Mouse (Mus musculus): ENCODE data around the gene Gap43.
"Not testable (repeated sequence)": the region's sequence is repeated elsewhere in the genome, so short reads cannot be mapped to it uniquely, and the experiment has no call there.

Gap43 gene

DNA sequence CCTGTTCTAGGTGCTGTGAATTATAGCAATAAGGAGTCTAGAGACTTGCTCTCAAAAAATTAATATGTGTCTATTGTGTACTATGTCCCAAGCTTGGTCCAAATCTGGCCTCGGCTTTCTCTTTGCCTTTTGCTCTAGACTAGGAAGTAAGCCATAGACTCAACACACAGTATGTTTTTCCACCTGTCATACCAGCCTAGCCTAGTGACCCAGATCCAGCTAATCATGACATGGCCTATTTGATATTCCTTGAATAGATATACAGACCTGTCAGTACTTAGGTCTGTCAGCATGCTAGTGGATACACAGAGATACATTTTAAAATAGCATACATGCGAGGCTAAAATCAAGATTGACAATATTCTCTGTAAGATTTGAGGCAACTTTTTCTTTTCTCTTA lies 46.4 kb downstream of the Gap43 start:
- DNase-seq (ENCODE audit: low spot score): no peak

DNA sequence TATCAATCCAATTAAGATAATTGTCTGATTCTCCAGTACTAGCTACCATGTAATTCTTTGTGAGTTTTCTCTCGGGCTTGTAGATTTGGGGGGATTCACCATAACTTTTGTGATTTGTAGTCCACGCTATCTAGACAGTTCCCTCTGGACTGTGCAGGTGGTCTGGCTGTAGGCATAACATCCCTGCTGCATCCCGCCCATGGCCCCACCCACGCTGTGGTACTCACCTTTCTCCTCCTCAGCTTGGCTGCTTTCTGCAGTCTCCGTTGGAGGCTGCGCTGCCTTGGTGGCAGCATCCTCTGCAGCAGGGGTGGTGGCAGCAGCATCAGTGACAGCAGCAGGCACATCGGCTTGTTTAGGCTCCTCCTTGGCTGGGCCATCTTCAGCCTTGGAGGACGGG lies 48.9 kb downstream of the Gap43 start:
- DNase-seq (ENCODE audit: low spot score): no peak

DNA sequence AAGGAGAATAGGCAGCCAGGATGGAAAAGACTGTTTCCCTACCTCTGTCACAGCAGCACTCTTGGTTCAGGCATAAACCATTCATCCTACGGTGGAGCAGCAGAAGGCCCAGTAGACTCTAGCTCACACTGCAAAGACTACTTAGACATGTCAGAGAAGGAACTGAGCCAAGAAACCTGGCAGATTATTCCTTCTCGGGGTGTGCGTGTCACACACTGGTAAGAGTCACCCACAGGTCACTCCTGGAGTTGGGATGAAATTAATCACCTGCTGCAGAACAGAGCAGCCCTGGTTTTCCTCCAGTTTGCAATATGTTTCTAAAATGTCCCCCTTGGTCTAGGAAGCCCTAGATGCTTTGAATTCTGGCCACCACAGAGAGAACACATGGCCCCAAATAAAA lies 56.4 kb downstream of the Gap43 start:
- no peak for DNase-seq (ENCODE audit: low spot score)

DNA sequence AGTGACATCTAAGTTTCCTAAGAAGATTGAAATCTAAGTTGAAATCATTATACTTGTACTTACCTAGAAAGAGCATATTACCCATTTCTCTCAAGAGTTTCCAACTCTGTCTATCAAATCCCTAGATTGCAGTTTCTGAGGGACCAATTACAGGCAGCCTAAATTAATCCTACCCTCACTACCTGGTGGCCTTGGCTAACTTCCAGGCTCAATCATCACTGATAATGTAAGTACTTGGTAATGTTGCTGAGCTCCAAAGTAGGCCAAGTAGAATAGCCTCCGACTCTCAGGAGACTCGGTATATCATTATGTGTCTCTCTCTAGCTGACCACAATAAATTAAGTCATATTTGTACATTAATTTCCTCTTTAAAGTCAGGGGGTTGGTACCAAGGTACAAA lies 62.7 kb downstream of the Gap43 start:
- DNase-seq (ENCODE audit: low spot score): no peak

DNA sequence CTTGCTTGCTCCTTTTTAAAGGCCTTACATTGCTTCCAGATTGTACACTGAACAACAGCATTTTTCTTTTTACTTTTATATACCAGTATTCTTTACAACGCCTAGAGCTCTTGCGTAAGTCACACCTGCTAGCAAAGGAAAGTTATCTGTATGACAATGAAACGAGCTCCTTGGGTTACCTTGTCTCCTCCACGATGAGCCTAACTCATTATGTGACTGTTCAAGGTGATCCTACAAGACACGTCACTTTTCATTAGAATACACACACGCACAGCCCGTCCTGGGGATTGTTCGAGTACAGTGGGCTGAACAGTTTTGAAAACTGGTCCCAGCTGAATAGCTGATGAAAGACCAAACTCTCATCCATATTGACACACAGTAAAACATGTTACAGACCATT lies 63.2 kb downstream of the Gap43 start:
- DNase-seq (ENCODE audit: low spot score): no peak

DNA sequence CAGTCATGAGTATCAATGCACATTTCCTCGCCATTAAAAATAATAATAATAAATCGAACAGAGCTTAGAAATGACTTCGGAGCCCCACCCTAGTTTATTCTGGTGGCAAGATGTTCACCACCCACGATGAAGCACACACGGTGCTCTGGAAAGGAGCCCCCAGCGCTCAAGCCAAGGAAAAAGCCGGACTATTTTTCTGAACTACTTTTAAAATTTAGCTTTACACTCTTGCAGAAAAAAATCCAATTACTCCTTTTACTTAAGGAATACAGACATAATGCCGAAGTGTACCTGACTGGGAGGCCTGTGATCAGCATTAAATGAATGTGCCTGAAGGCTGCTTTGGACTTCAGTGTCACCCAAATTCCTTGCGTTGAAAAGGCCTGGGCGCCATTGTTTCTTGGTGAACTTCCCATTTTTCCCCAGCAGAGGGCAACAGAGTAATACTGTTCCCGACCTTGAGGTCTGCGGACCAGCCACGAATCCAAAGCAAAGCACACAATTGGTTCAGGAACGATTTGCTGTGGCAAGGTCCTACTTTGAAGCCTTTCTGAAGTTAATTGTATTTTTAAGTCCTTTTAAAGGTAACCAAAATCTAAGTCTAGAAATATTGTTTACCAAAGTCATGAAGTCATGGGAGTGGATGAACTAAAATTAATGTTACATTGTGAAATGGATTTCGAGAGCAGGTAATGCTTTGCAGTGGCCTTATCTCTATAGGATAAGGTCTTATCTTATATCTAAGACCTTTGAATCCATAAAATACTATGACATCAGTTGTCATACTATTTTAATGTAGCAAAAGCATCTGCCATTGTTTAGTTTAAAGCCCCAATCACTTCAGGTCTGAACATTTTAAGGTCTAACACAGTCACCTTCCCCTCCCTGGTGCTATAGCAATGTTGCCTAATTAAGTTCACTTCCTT lies 64.0 kb downstream of the Gap43 start:
- DNase-seq (ENCODE audit: low spot score): peak; percentile 75

DNA sequence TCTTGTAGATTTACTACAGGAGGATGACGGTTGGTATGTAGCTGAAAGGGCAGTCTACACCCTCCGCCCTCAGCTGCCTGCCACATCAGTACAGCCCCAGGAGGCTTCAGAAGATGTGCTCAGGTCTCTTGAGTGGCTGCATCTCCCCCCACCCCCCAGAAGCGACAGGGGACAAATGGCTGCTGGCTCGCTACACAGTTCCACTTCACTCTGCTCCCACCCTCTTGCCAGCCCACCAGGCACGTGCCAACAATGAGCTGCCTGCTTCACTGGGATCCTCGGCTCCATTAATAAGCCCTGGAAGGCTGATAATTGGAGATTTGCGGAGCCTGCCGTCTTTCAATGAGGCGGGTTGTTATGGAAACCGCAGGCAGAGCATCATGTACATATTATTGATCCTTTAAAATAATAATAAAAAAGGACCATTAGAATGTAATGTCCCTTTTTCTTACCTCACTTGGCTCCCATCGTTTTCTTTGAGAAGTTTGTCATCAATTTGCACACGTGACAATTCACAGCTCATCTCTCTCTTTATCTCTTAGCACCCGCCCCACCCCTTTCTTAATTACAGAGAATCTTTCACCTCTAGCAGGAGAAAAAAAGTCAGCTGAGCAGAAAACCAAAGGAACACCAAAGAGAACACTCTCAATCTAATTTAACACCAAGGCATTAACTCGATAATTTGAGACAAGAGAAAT lies 64.8 kb downstream of the Gap43 start:
- DNase-seq (ENCODE audit: low spot score): no peak

DNA sequence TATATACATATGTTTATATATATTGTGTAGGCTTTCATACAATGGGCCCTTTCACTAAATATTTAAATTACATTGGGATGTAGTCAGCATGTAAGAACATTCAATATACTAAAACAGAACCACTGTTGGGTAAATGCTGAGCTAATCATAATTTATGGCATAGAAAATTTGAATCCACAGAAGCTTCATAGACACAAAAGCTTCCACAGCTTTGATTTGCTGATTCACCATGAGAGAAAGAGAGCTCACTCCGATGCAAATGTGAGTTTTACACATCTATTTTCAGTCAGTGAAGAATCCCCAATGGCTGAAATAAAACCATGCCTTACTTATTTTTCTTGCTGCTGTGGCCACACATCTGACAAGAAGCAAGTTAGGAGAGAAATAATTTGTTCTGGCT lies 69.2 kb downstream of the Gap43 start:
- no peak for DNase-seq (ENCODE audit: low spot score)

DNA sequence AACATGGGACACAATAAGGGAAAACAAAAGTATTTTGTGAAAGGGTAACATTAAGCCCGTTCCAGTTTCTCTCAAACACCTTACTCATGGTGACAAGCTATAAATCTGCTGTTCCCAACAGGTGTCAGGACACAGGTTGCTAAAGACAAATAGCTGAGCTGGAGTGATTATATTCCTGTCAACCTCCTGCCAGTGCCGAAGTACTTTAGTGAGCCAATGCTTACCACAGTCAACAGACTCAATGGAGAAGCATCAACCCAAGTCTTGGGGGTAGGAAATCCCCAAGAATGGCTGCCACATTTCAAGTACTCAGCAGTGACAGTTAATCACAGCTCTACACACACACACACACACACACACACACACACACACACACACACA lies 70.9 kb downstream of the Gap43 start:
- DNase-seq (ENCODE audit: low spot score): no peak

DNA sequence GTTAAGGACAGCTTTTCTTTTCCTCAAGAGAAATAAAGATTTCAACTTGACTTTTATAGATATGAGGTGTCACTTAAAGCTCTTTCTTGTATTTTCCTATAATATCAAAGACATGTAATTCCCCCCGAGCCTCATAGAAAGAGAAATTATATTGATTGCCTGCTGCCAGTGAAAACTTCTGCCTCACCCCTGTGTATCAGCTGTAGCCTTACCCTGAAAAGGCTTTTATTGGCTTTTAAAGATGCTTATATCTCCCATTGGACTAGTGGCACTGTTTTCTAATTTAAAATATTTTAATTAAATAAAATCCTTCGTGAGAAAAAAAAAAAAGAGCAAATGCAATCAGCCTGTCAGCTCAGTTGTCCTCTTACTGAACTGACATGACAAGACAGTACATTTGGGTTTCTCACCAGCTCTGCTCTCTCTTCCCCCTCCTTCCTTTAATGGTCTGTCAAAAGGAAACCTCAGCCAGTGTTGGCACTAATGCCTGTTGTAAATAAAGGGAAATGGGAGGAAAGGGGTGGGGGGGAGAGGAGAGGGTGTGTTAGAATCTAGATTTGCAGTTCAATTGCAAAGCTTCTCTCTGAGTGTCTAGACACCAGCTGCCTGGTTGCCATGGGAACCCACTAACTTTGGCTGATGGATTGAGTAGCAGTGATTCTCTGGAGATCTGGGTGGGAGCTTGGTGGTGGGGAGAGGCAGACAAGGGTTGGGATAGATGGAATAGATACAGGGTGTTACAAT lies 71.4 kb downstream of the Gap43 start:
- DNase-seq (ENCODE audit: low spot score): peak; percentile 60

DNA sequence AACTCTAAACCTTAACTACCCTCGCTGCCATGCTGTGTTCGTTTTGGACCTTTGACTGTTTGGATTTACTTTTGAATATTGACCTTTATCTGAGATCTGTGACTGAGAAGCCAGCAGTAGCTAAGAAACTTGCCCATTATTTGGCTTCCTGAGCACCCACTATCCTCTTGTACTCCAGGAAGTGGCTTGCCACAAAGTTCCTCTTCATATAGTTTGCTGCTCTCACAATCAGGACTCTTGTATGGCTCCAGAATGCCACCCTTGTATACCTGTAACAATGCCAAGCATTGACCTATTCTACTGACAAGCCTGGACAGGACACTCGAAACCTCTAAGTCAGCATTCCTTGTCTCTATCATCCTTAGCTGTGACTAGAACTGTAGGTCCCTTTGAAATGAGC lies 75.3 kb downstream of the Gap43 start:
- DNase-seq (ENCODE audit: low spot score): no peak

DNA sequence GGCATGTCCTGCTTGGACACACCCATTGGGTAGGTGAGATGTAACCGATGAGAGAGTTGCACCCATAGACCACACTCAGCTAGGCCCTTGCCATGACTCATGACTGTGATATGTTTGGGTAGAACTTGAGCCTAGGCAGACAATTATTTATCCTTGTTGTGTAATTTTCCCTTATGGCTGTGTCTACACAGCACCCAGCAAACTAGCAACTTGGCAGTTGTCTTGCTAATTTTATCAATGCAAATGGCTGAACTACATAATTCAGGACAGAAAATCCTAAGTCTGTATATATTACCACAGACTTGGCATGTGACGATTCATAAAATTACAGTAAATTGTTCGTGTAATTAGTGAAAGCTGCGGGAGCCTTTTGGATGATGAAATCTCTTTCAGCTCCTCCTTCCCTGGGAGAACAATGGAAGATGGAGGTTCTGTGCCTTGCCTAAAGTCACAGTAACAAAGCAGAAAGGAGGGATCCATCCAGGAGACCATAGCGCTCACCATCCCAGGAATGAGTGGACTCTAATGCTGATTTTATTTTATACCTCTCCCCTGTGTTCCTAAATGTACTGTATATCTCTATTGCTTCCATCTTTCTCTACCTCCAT lies 77.4 kb downstream of the Gap43 start:
- DNase-seq (ENCODE audit: low spot score): no peak

DNA sequence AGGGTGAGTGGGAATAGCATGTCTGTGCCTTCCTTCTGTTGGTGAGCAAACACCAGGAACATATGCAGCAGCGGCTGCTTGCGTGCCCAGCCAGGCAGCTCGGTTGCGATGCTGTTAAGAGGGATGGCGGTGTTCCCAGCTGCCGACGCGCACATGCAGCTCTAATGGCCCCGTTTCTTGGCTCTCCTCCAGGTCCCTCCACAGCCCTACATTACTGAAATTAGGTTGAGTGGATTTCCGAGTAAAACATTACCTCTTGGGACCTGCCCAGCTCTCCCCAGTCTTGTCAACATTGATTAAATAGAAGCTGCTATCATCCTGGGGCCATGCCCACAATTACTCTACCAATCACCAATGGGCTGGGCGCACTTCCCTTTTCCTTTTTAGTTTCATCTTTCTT lies 84.8 kb downstream of the Gap43 start:
- peak; percentile 36 for DNase-seq (ENCODE audit: low spot score)

DNA sequence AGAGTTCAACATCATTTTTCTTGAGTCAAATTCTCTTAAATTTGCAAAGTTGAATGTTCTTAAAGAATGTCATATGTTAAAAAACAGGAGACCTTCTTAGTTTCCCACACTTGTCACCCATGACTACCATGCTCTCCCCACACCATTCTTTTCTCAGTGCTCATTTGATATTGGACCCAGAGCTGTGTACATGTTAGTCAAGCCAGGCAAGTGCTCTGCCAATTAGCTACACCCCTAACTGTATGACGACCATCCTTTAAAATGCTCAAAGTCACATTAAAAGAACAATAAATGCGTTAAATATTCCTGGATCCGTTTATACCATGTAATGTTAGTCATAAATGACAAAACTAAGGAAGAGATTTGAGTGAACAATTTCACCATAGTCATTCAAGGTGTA lies 85.2 kb downstream of the Gap43 start:
- DNase-seq (ENCODE audit: low spot score): no peak

DNA sequence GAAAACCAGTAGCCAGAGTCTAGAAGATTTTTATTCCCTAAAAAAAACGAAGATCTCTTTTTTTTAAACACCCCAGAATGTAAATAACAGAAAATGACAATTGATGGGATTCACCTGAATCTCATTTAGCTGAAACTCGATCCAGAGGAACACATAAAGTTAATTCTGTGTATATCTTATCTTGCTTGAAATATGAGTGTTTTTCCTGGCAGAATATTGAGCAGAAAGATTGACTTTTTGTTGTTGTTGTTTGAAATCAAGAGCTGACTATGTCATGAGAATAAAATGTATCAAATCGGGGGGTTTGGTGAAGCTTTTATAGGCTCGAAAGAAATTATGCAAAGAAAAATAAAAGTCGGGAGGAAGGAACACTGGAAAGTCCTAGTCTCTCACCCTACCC lies 88.2 kb downstream of the Gap43 start:
- no peak for DNase-seq (ENCODE audit: low spot score)

DNA sequence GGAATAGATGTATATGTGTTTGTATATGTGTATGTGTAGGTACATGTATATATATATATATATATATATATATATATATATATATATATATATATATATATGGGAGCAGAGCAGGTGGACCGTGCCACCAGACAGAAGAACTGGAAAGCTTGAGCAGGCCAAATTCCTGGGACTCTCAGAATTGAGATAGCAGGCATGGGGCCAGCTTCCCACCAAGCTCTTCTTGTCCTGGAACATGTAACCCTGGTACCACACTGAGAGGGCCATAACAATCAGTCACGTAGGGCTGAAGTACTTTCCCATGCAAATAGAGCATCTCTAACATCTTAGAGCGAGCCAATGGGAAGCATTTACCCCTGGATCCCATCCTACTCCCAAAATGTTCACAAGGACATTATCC lies 96.3 kb downstream of the Gap43 start:
- not testable (repeated sequence) for DNase-seq (ENCODE audit: low spot score)

DNA sequence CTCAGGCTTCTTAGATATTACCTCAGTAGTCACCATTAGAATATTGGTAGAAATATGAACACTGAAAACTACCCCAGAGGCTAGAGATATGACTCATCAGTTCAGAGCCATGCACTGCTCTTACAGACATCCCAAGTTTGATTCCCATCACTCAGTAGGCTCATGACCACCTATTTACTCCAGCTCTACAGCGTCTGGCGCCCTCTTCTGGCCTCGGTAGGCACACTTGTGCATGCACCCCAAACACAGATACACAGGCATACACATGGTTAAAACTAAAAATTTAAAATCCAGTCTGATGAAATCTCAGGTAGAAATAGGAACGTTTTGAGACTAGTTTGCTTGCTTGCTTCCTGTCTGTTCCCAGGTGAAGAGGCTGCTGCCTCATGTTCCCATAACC lies 109.1 kb downstream of the Gap43 start:
- no peak for DNase-seq (ENCODE audit: low spot score)
